Mouse (Mus musculus) embryonic facial prominence, embryonic 10.5 days (tissue): ENCODE measurements around the gene Fbxo7. TPM values are rescaled to one million over a fixed set of nuclear protein-coding genes. Genes with fewer than 3 reads are reported as not detected.
A peak's percentile ranks its signal among the peaks of the same experiment; 100 is the strongest.

Experiments
- DNase-seq: peaks from one replicate; pipeline ENCODE4 v3.0.0-alpha.2; 2017; ENCODE audit warnings: low spot score
- H3K27ac ChIP-seq: fragments of 300-500 bp; sonication (generic); replicated peaks from 2 replicates; pipeline ENCODE4 v1.5.1; 2016; ENCODE audit warnings: mild to moderate bottlenecking
- H3K27me3 ChIP-seq: fragments of 300-500 bp; sonication (generic); replicated peaks from 2 replicates; pipeline ENCODE4 v1.6.1; 2016; ENCODE audit warnings: low read depth, mild to moderate bottlenecking; ENCODE audit not compliant: poor library complexity, severe bottlenecking
- H3K36me3 ChIP-seq: fragments of 300-500 bp; sonication (generic); replicated peaks from 2 replicates; pipeline ENCODE4 v1.6.1; 2016; ENCODE audit warnings: mild to moderate bottlenecking, moderate library complexity
- H3K4me1 ChIP-seq: fragments of 300-500 bp; sonication (generic); 2 replicates; pipeline ENCODE4 v1.6.1; 2016
- H3K4me3 ChIP-seq: fragments of 300-500 bp; sonication (generic); 2 replicates; pipeline ENCODE4 v1.5.1; 2016; ENCODE audit warnings: mild to moderate bottlenecking, moderate library complexity
- H3K9me3 ChIP-seq: fragments of 300-500 bp; sonication (generic); 2 replicates; pipeline ENCODE4 v1.6.1; 2016; ENCODE audit warnings: mild to moderate bottlenecking
- WGBS: fragments of 180-500 bp; shearing (Covaris S2); methylation state at CpG from one replicate; pipeline ENCODE4 v1.1.7; 2016; 5-methylcytosine and 5-hydroxymethylcytosine counted together
- polyA plus RNA-seq: library from polyadenylated mRNA; unstranded; fragments of >200 nt; fragmentation: Nextera tagmentation; extraction: Ambion mirVana; gene quantifications from 2 replicates; pipeline ENCODE4 v1.2.1, GENCODE M21; 2016

Gene Fbxo7
- polyA plus RNA-seq, 1 experiment from 2014 or later, result 19.2 TPM

- H3K27me3 ChIP-seq, result no peaks in the 10 kb centered on the region
- peaks cover 3% of the 10 kb centered on the region; the same call in 1 of the 2 replicates for H3K9me3 ChIP-seq
- no peak for DNase-seq
- WGBS, result 78% methylated on average over 5 of the region's 5 CpGs
- no peak overlapping the region for H3K4me3 ChIP-seq
- H3K36me3 ChIP-seq, result no peaks in the 10 kb centered on the region
- H3K27ac ChIP-seq, result peak overlapping the region; percentile 44; the same call in 1 of the 2 replicates
- peaks cover 40% of the 10 kb centered on the region for H3K4me1 ChIP-seq
Measured at GRCm38 (mm10) chr10:86066651-86067050, 44.9 kb downstream of the Fbxo7 start.

GRCm38 (mm10) chr10:86067911-86068310 is 46.1 kb downstream of the Fbxo7 start:
- WGBS, result 54% methylated on average over 10 of the region's 10 CpGs
- Histone ChIP-seq H3K27me3 (no peaks in the 10 kb centered on the region), H3K4me3 (no peak overlapping the region), H3K36me3 (no peaks in the 10 kb centered on the region), H3K27ac (peak overlapping the region; percentile 58), H3K9me3 (no peaks in the 10 kb centered on the region), H3K4me1 (peaks cover 40% of the 10 kb centered on the region)
- DNase-seq, result peak; percentile 17

- DNase-seq, result peak; percentile 77
- H3K27me3 ChIP-seq, result no peaks in the 10 kb centered on the region
- peak overlapping the region; percentile 81 for H3K27ac ChIP-seq
- no peaks in the 10 kb centered on the region for H3K36me3 ChIP-seq
- WGBS, result 10% methylated on average over 3 of the region's 3 CpGs
- peaks cover 40% of the 10 kb centered on the region for H3K4me1 ChIP-seq
- peaks cover 5% of the 10 kb centered on the region; the same call in 1 of the 2 replicates for H3K9me3 ChIP-seq
- no peak overlapping the region for H3K4me3 ChIP-seq
Measured at GRCm38 (mm10) chr10:86069341-86069740, 47.6 kb downstream of the Fbxo7 start.

- peaks cover 27% of the 10 kb centered on the region for H3K4me1 ChIP-seq
- no peak overlapping the region; the same call in 1 of the 2 replicates for H3K27ac ChIP-seq
- no peaks in the 10 kb centered on the region for H3K27me3 ChIP-seq
- H3K9me3 ChIP-seq, result peaks cover 5% of the 10 kb centered on the region; the same call in 1 of the 2 replicates
- WGBS, result 88% methylated on average over 3 of the region's 3 CpGs
- H3K4me3 ChIP-seq, result no peak overlapping the region
- no peaks in the 10 kb centered on the region for H3K36me3 ChIP-seq
- DNase-seq, result no peak
Measured at GRCm38 (mm10) chr10:86070751-86071150, 49.0 kb downstream of the Fbxo7 start.

- 84% methylated on average over 4 of the region's 4 CpGs for whole genome bisulfite sequencing
- no peak overlapping the region for H3K4me3 ChIP-seq
- no peak overlapping the region for H3K27ac ChIP-seq
- no peaks in the 10 kb centered on the region for H3K27me3 ChIP-seq
- peaks cover 8% of the 10 kb centered on the region for H3K4me1 ChIP-seq
- no peaks in the 10 kb centered on the region for H3K36me3 ChIP-seq
- DNase-seq, result no peak
- H3K9me3 ChIP-seq, result peaks cover 5% of the 10 kb centered on the region; the same call in 1 of the 2 replicates
Measured at GRCm38 (mm10) chr10:86074134-86074533, 52.4 kb downstream of the Fbxo7 start.

- no peaks in the 10 kb centered on the region for H3K27me3 ChIP-seq
- H3K4me1 ChIP-seq, result no peaks in the 10 kb centered on the region; the same call in 1 of the 2 replicates
- peaks cover 5% of the 10 kb centered on the region; the same call in 1 of the 2 replicates for H3K9me3 ChIP-seq
- H3K36me3 ChIP-seq, result no peaks in the 10 kb centered on the region
- H3K4me3 ChIP-seq, result no peak overlapping the region
- 85% methylated on average over 9 of the region's 9 CpGs for WGBS
- no peak for DNase-seq
- H3K27ac ChIP-seq, result no peak overlapping the region
Measured at GRCm38 (mm10) chr10:86074971-86075711, 53.4 kb downstream of the Fbxo7 start.

GRCm38 (mm10) chr10:86077272-86077671 is 55.5 kb downstream of the Fbxo7 start:
- Histone ChIP-seq H3K4me1 (no peaks in the 10 kb centered on the region), H3K36me3 (no peaks in the 10 kb centered on the region), H3K27me3 (no peaks in the 10 kb centered on the region), H3K27ac (no peak overlapping the region), H3K9me3 (peaks cover 5% of the 10 kb centered on the region; the same call in 1 of the 2 replicates), H3K4me3 (no peak overlapping the region)
- DNase-seq, result no peak
- 81% methylated on average over 2 of the region's 2 CpGs for WGBS

- H3K36me3 ChIP-seq, result no peaks in the 10 kb centered on the region
- H3K27me3 ChIP-seq, result no peaks in the 10 kb centered on the region
- no peak overlapping the region for H3K27ac ChIP-seq
- DNase-seq, result no peak
- no peaks in the 10 kb centered on the region for H3K4me1 ChIP-seq
- 93% methylated on average over 2 of the region's 2 CpGs for WGBS
- peaks cover 2% of the 10 kb centered on the region; the same call in 1 of the 2 replicates for H3K9me3 ChIP-seq
- H3K4me3 ChIP-seq, result no peak overlapping the region
Measured at GRCm38 (mm10) chr10:86078761-86079160, 57.0 kb downstream of the Fbxo7 start.

GRCm38 (mm10) chr10:86079921-86080320 is 58.1 kb downstream of the Fbxo7 start:
- no peak for DNase-seq
- no peak overlapping the region for H3K4me3 ChIP-seq
- 88% methylated on average over 9 of the region's 9 CpGs for WGBS
- H3K36me3 ChIP-seq, result no peaks in the 10 kb centered on the region
- H3K4me1 ChIP-seq, result no peaks in the 10 kb centered on the region
- H3K9me3 ChIP-seq, result no peaks in the 10 kb centered on the region
- H3K27ac ChIP-seq, result no peak overlapping the region
- H3K27me3 ChIP-seq, result no peaks in the 10 kb centered on the region

GRCm38 (mm10) chr10:86091919-86092318 is 70.1 kb downstream of the Fbxo7 start:
- Histone ChIP-seq H3K4me3 (no peak overlapping the region), H3K36me3 (no peaks in the 10 kb centered on the region), H3K4me1 (no peaks in the 10 kb centered on the region), H3K27ac (no peak overlapping the region), H3K27me3 (no peaks in the 10 kb centered on the region), H3K9me3 (no peaks in the 10 kb centered on the region)
- WGBS, result 41% methylated on average over 10 of the region's 10 CpGs
- DNase-seq, result peak; percentile 60

- no peaks in the 10 kb centered on the region for H3K36me3 ChIP-seq
- H3K9me3 ChIP-seq, result no peaks in the 10 kb centered on the region
- H3K4me3 ChIP-seq, result no peak overlapping the region
- no peaks in the 10 kb centered on the region for H3K27me3 ChIP-seq
- 76% methylated on average over 14 of the region's 14 CpGs for WGBS
- H3K4me1 ChIP-seq, result no peaks in the 10 kb centered on the region
- no peak for DNase-seq
- no peak overlapping the region for H3K27ac ChIP-seq
Measured at GRCm38 (mm10) chr10:86093109-86094035, 71.6 kb downstream of the Fbxo7 start.

GRCm38 (mm10) chr10:86098363-86098762 is 76.6 kb downstream of the Fbxo7 start:
- H3K36me3 ChIP-seq, result no peaks in the 10 kb centered on the region
- no peaks in the 10 kb centered on the region for H3K27me3 ChIP-seq
- H3K4me1 ChIP-seq, result no peaks in the 10 kb centered on the region
- no peak overlapping the region for H3K4me3 ChIP-seq
- 90% methylated on average over 6 of the region's 6 CpGs for WGBS
- DNase-seq, result no peak
- no peak overlapping the region for H3K27ac ChIP-seq
- 0 out of 2 replicates have a peak, but pooled peaks cover 6% of the 10 kb centered on the region for H3K9me3 ChIP-seq
